Mouse (Mus musculus) heart, embryonic 11.5 days (tissue): ENCODE results near the gene Zbtb20. TPM values are rescaled to one million over a fixed set of nuclear protein-coding genes. Genes with fewer than 3 reads are reported as not detected.

Source experiments
- ATAC-seq: fragments of 200-750 bp; cut with Nextera tagmentation; replicated peaks from 2 replicates; pipeline ENCODE4 v1.8.0; 2017; ENCODE audit warnings: moderate library complexity; ENCODE audit not compliant: insufficient number of reproducible peaks, low FRiP score, low TSS enrichment
- H3K27ac ChIP-seq: fragments of 300-500 bp; sonication (generic); 2 replicates; pipeline ENCODE4 v1.5.1; 2014; ENCODE audit warnings: mild to moderate bottlenecking, low read depth, low read length
- H3K27me3 ChIP-seq: fragments of 300-500 bp; sonication (generic); 2 replicates; pipeline ENCODE4 v1.6.1; 2014; ENCODE audit warnings: mild to moderate bottlenecking, low read length, mixed read lengths; ENCODE audit not compliant: control insufficient read depth, insufficient read depth
- H3K36me3 ChIP-seq: fragments of 300-500 bp; sonication (generic); 2 replicates; pipeline ENCODE4 v1.6.1; 2014; ENCODE audit warnings: mild to moderate bottlenecking, low read length, moderate library complexity, mixed read lengths; ENCODE audit not compliant: control insufficient read depth, insufficient read depth
- H3K4me1 ChIP-seq: fragments of 300-500 bp; sonication (generic); 2 replicates; pipeline ENCODE4 v1.6.1; 2014; ENCODE audit warnings: low read length; ENCODE audit not compliant: control insufficient read depth, insufficient read depth
- H3K4me2 ChIP-seq: fragments of 300-500 bp; sonication (generic); 2 replicates; pipeline ENCODE4 v1.6.1; 2014; ENCODE audit warnings: mild to moderate bottlenecking, moderate library complexity
- H3K4me3 ChIP-seq: fragments of 300-500 bp; sonication (generic); 2 replicates; pipeline ENCODE4 v1.5.1; 2014; ENCODE audit warnings: low read depth, low read length
- H3K9ac ChIP-seq: fragments of 300-500 bp; sonication (generic); 2 replicates; pipeline ENCODE4 v1.6.1; 2014; ENCODE audit warnings: mild to moderate bottlenecking, low read depth, low read length, moderate library complexity
- H3K9me3 ChIP-seq: fragments of 300-500 bp; sonication (generic); replicated peaks from 2 replicates; pipeline ENCODE4 v1.6.1; 2016; ENCODE audit warnings: low read length; ENCODE audit not compliant: control insufficient read depth
- WGBS: fragments of 180-500 bp; shearing (Covaris S2); extraction: QIAGEN DNeasy Blood & Tissue Kit; methylation state at CpG from one replicate; pipeline ENCODE4 v1.1.7; 2014; ENCODE audit not compliant: insufficient replicate concordance; 5-methylcytosine and 5-hydroxymethylcytosine counted together
- polyA plus RNA-seq: library from polyadenylated mRNA; unstranded; fragments of >200 nt; fragmentation: Nextera tagmentation; extraction: Ambion mirVana; gene quantifications from 2 replicates; pipeline ENCODE4 v1.2.1, GENCODE M21; 2014

Zbtb20 gene
- polyA plus RNA-seq, 1 experiment from 2014 or later: 39.0 TPM

- Histone ChIP-seq H3K36me3 (no peaks in the 10 kb centered on the region), H3K4me2 (no peak overlapping the region), H3K9me3 (no peaks in the 10 kb centered on the region), H3K9ac (no peak overlapping the region), H3K27me3 (no peaks in the 10 kb centered on the region), H3K27ac (no peak overlapping the region), H3K4me3 (no peak overlapping the region), H3K4me1 (no peaks in the 10 kb centered on the region)
- ATAC-seq: no peak
These were observed 466.3 kb downstream of the Zbtb20 start for GRCm38 (mm10) chr16:43341916-43342455.

GRCm38 (mm10) chr16:43346094-43346493 is 470.4 kb downstream of the Zbtb20 start:
- Histone ChIP-seq H3K4me3 (no peak overlapping the region), H3K4me2 (no peak overlapping the region), H3K9ac (no peak overlapping the region), H3K27me3 (no peaks in the 10 kb centered on the region), H3K36me3 (no peaks in the 10 kb centered on the region), H3K4me1 (no peaks in the 10 kb centered on the region), H3K9me3 (no peaks in the 10 kb centered on the region), H3K27ac (no peak overlapping the region)
- ATAC-seq: no peak

- no peak for ATAC-seq
- Histone ChIP-seq H3K27me3 (no peaks in the 10 kb centered on the region), H3K4me2 (no peak overlapping the region), H3K36me3 (no peaks in the 10 kb centered on the region), H3K9ac (no peak overlapping the region), H3K4me1 (no peaks in the 10 kb centered on the region), H3K9me3 (no peaks in the 10 kb centered on the region), H3K27ac (no peak overlapping the region), H3K4me3 (no peak overlapping the region)
- 76% methylated on average over 9 of the region's 9 CpGs for WGBS
These were observed 480.3 kb downstream of the Zbtb20 start for GRCm38 (mm10) chr16:43355776-43356645.

DNA sequence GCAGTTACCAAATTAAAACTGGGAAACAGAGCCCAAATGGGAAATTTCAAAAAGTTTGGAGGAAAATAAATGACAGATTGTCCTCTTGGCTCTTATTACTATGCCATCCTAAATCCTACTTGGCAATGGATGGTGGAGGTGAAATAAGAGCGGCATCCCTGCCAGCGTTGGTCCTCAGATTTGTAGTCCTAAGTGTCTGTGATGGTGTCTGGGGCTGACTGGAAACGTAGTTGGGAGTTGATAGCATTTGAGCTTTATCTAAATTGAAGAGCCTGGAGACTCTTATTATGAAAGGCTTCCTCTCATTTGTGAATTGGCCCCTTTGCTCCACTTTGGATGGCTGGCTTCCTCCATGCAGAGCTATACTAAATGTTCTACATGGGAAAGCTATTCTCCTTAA is 483.9 kb downstream of the Zbtb20 start:
- WGBS: 39% methylated on average over 3 of the region's 3 CpGs
- H3K36me3 ChIP-seq: no peaks in the 10 kb centered on the region
- H3K4me3 ChIP-seq: no peak overlapping the region
- no peak for ATAC-seq
- H3K27me3 ChIP-seq: no peaks in the 10 kb centered on the region
- peaks cover 15% of the 10 kb centered on the region; the same call in 1 of the 2 replicates for H3K4me1 ChIP-seq
- H3K27ac ChIP-seq: no peak overlapping the region
- no peaks in the 10 kb centered on the region for H3K9me3 ChIP-seq
- H3K9ac ChIP-seq: no peak overlapping the region
- no peak overlapping the region for H3K4me2 ChIP-seq

DNA sequence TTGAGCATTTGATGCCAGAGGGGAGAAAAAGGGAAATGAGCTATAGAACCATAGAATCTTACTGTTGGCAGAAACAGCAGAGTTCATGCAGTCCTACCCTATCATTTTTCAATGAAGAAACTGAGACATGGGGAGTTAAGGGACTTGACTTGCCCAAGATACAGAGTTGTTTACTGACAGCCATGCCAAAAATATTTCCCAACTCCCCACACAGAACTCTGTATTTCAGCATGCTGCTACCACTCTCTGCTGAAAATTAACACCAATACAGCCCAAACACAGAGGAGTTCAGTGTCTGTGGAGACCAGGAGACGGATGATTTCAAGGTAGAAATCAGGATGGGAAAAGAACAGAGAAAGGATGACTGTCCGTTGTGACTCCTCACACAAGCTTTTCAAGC is 484.4 kb downstream of the Zbtb20 start:
- no peak for ATAC-seq
- Histone ChIP-seq H3K27ac (no peak overlapping the region), H3K27me3 (no peaks in the 10 kb centered on the region), H3K9me3 (no peaks in the 10 kb centered on the region), H3K4me1 (peaks cover 17% of the 10 kb centered on the region; the same call in 1 of the 2 replicates), H3K4me2 (no peak overlapping the region), H3K9ac (no peak overlapping the region), H3K4me3 (no peak overlapping the region), H3K36me3 (no peaks in the 10 kb centered on the region)
- WGBS: 91% methylated on average over 2 of the region's 2 CpGs

GRCm38 (mm10) chr16:43360838-43361480 is 485.3 kb downstream of the Zbtb20 start:
- Histone ChIP-seq H3K4me2 (no peak overlapping the region), H3K27ac (no peak overlapping the region), H3K9me3 (no peaks in the 10 kb centered on the region), H3K4me1 (peaks cover 17% of the 10 kb centered on the region; the same call in 1 of the 2 replicates), H3K36me3 (no peaks in the 10 kb centered on the region), H3K4me3 (no peak overlapping the region), H3K27me3 (no peaks in the 10 kb centered on the region), H3K9ac (no peak overlapping the region)
- WGBS: 83% methylated on average over 7 of the region's 7 CpGs
- ATAC-seq: no peak

DNA sequence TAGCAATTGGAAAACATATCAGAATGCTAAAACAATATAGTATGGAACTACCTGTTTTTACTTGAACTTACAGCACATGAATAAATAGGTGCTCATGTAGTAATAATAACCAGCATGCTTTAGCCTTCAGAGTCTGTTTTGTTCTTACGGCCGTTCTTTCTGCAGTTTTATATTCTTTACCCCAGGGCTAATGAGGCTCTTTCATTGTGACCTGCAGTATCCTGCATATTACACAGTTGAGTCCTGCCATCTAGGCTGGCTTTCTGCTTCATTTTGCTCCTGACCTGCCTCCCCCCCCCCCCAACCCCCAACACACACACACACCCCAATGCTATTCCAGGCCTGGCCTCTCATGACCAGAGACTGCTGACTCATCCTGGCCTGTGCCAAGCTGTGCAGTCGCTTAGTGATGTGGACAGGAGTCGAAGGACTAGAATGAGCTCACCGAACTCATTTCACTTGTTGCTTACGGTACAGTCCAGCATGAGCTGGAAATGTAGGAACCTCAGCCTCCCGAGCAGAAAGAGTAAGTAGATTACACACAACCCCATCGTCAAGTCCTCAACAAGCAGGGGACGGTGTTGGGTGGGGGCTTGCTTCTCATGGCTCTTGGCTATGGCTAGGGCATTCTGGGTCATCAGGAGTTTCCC is 487.1 kb downstream of the Zbtb20 start:
- Histone ChIP-seq H3K9ac (peak overlapping the region; percentile 58; the same call in 1 of the 2 replicates), H3K27me3 (no peaks in the 10 kb centered on the region), H3K9me3 (no peaks in the 10 kb centered on the region), H3K36me3 (no peaks in the 10 kb centered on the region), H3K27ac (peak overlapping the region; percentile 91), H3K4me2 (peak overlapping the region; percentile 52), H3K4me1 (peaks cover 17% of the 10 kb centered on the region; the same call in 1 of the 2 replicates), H3K4me3 (no peak overlapping the region)
- ATAC-seq: 0 out of 2 replicates have a peak, but pooled peaks have one; percentile 51
- WGBS: 48% methylated on average over 9 of the region's 9 CpGs

DNA sequence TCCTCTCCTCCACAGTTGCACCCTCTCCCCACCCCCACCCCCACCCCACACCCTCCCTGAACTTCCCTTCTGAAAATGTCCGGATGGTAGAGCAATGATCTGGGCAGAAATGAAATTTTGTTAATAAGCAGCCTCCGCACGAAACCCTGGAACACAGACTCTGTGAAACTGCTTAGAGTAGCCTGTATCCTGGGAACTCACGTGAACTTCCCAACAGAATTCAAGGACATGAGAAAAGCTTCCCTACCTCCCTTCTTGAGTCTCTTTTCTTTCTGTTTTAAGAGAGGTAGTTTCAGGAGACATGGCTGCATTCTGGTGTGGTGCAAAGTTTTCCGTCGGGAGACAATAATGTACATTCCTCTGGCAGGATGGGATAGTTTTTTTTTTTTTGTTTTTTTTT is 487.6 kb downstream of the Zbtb20 start:
- Histone ChIP-seq H3K36me3 (no peaks in the 10 kb centered on the region), H3K27me3 (no peaks in the 10 kb centered on the region), H3K4me2 (peak overlapping the region; percentile 52), H3K9ac (peak overlapping the region; percentile 58; the same call in 1 of the 2 replicates), H3K4me1 (peaks cover 17% of the 10 kb centered on the region; the same call in 1 of the 2 replicates), H3K27ac (peak overlapping the region; percentile 91), H3K4me3 (no peak overlapping the region), H3K9me3 (no peaks in the 10 kb centered on the region)
- ATAC-seq: no peak
- WGBS: 52% methylated on average over 6 of the region's 6 CpGs
